Mouse (Mus musculus): ENCODE results near the gene 4921517D22Rik.

- TF ChIP-seq CTCF (IDR thresholded peaks at IDR 0.05; ENCODE audit: borderline replicate concordance, insufficient read depth, low read length) (no peak), POLR2A (IDR thresholded peaks at IDR 0.05; ENCODE audit: low read depth, low read length) (no peak)
Observed at GRCm38 (mm10) chr13:59682629-59683028, 11.3 kb downstream of the 4921517D22Rik start.

Measured in embryonic fibroblast, embryonic 13.5 days (primary cell).